Mouse (Mus musculus) cerebellum, postnatal 25 days (tissue): ENCODE measurements around the gene Zc3h7b.
"Not testable (repeated sequence)": the region's sequence is repeated elsewhere in the genome, so short reads cannot be mapped to it uniquely, and the experiment has no call there.

Experiments used
- DNase-seq, 2 experiments: peaks; one replicate each; pipeline ENCODE4 v3.0.0; 2021; ENCODE audit warnings: mixed read lengths in 2 of 2

Gene Zc3h7b

GRCm38 (mm10) chr15:81739924-81740323 is 4.9 kb upstream of the Zc3h7b start:
- peak in 1 of 2 experiments; percentile 37 for DNase-seq

- not testable (repeated sequence) for DNase-seq
Measured at GRCm38 (mm10) chr15:81742368-81742767, 2.5 kb upstream of the Zc3h7b start.

- DNase-seq: peak; percentile 70 to 74
Measured at GRCm38 (mm10) chr15:81745601-81746114, 801 bp downstream of the Zc3h7b start.

GRCm38 (mm10) chr15:81749742-81750141 is 4.9 kb downstream of the Zc3h7b start:
- DNase-seq: peak; percentile 72 to 78

- DNase-seq: no peak
Measured at GRCm38 (mm10) chr15:81753669-81754068, 8.8 kb downstream of the Zc3h7b start.

GRCm38 (mm10) chr15:81758701-81759100 is 13.8 kb downstream of the Zc3h7b start:
- peak; percentile 63 to 83 for DNase-seq

GRCm38 (mm10) chr15:81759542-81759941 is 14.7 kb downstream of the Zc3h7b start:
- DNase-seq: no peak

- DNase-seq: no peak
Measured at GRCm38 (mm10) chr15:81760361-81761079, 15.7 kb downstream of the Zc3h7b start.

- no peak for DNase-seq
Measured at GRCm38 (mm10) chr15:81761381-81761780, 16.5 kb downstream of the Zc3h7b start.

- no peak for DNase-seq
Measured at GRCm38 (mm10) chr15:81761959-81762358, 17.1 kb downstream of the Zc3h7b start.

- no peak for DNase-seq
Measured at GRCm38 (mm10) chr15:81764573-81764972, 19.7 kb downstream of the Zc3h7b start.

GRCm38 (mm10) chr15:81765651-81766050 is 20.8 kb downstream of the Zc3h7b start:
- DNase-seq: no peak

- no peak for DNase-seq
Measured at GRCm38 (mm10) chr15:81766439-81766838, 21.6 kb downstream of the Zc3h7b start.

GRCm38 (mm10) chr15:81769037-81769436 is 24.2 kb downstream of the Zc3h7b start:
- DNase-seq: no peak

- DNase-seq: no peak
Measured at GRCm38 (mm10) chr15:81772431-81773120, 27.7 kb downstream of the Zc3h7b start.

- peak; percentile 74 to 79 for DNase-seq
Measured at GRCm38 (mm10) chr15:81774505-81775171, 29.8 kb downstream of the Zc3h7b start.

GRCm38 (mm10) chr15:81776631-81777422 is 32.0 kb downstream of the Zc3h7b start:
- no peak for DNase-seq

GRCm38 (mm10) chr15:81781816-81782215 is 37.0 kb downstream of the Zc3h7b start:
- DNase-seq: peak; percentile 67 to 69

GRCm38 (mm10) chr15:81784762-81785161 is 39.9 kb downstream of the Zc3h7b start:
- peak; percentile 57 to 73 for DNase-seq

- peak; percentile 64 to 78 for DNase-seq
Measured at GRCm38 (mm10) chr15:81785701-81786100, 40.8 kb downstream of the Zc3h7b start.

GRCm38 (mm10) chr15:81787525-81787924 is 42.7 kb downstream of the Zc3h7b start:
- DNase-seq: no peak

- DNase-seq: no peak
Measured at GRCm38 (mm10) chr15:81792444-81792843, 47.6 kb downstream of the Zc3h7b start.

- DNase-seq: no peak
Measured at GRCm38 (mm10) chr15:81796228-81796627, 51.4 kb downstream of the Zc3h7b start.
